Mouse (Mus musculus) intestine, postnatal 0 days (tissue): ENCODE data around the gene Fam78a. TPM values are rescaled to one million over a fixed set of nuclear protein-coding genes. Genes with fewer than 3 reads are reported as not detected.

Experiments used
- ATAC-seq: fragments of 200-750 bp; cut with Nextera tagmentation; 2 replicates; pipeline ENCODE4 v1.8.0; 2017; ENCODE audit warnings: mild to moderate bottlenecking, moderate TSS enrichment, moderate library complexity
- H3K27ac ChIP-seq: fragments of 300-500 bp; sonication (generic); 2 replicates; pipeline ENCODE4 v1.5.1; 2014; ENCODE audit warnings: mild to moderate bottlenecking, low read depth, low read length, moderate library complexity
- H3K27me3 ChIP-seq: fragments of 300-500 bp; sonication (generic); replicated peaks from 2 replicates; pipeline ENCODE4 v1.6.1; 2014; ENCODE audit warnings: low read length, mixed read lengths; ENCODE audit not compliant: control insufficient read depth, insufficient read depth
- H3K36me3 ChIP-seq: fragments of 300-500 bp; sonication (generic); 2 replicates; pipeline ENCODE4 v1.6.1; 2014; ENCODE audit warnings: mild to moderate bottlenecking, moderate library complexity; ENCODE audit not compliant: control insufficient read depth, insufficient read depth
- H3K4me1 ChIP-seq: fragments of 300-500 bp; sonication (generic); replicated peaks from 2 replicates; pipeline ENCODE4 v1.6.1; 2014; ENCODE audit warnings: antibody characterized with exemption, low read length, mixed read lengths; ENCODE audit not compliant: control insufficient read depth, insufficient read depth
- H3K4me2 ChIP-seq: fragments of 300-500 bp; sonication (generic); replicated peaks from 2 replicates; pipeline ENCODE4 v1.6.1; 2014; ENCODE audit warnings: low read depth, mild to moderate bottlenecking, moderate library complexity
- H3K4me3 ChIP-seq: fragments of 300-500 bp; sonication (generic); 2 replicates; pipeline ENCODE4 v1.5.1; 2014; ENCODE audit warnings: low read depth, low read length
- H3K9ac ChIP-seq: fragments of 300-500 bp; sonication (generic); 2 replicates; pipeline ENCODE4 v1.6.1; 2014; ENCODE audit warnings: mild to moderate bottlenecking, low read depth, low read length
- H3K9me3 ChIP-seq: fragments of 300-500 bp; sonication (generic); 2 replicates; pipeline ENCODE4 v1.6.1; 2016; ENCODE audit warnings: mixed run types; ENCODE audit not compliant: control insufficient read depth
- CTCF ChIP-seq: sonication (generic); IDR thresholded peaks from 2 replicates; pipeline ENCODE4 v1.5.1; 2016; ENCODE audit warnings: low read depth, mild to moderate bottlenecking, control low read depth, antibody characterized with exemption, moderate library complexity
- WGBS: fragments of 180-500 bp; shearing (Covaris S2); extraction: QIAGEN DNeasy Blood & Tissue Kit; methylation state at CpG from one replicate; pipeline ENCODE4 v1.1.7; 2014; 5-methylcytosine and 5-hydroxymethylcytosine counted together
- polyA plus RNA-seq: library from polyadenylated mRNA; unstranded; fragments of >200 nt; fragmentation: Nextera tagmentation; extraction: Ambion mirVana; gene quantifications from 2 replicates; pipeline ENCODE4 v1.2.1, GENCODE M21; 2015

Fam78a gene
- polyA plus RNA-seq, 1 experiment from 2014 or later = 6.2 TPM

- Histone ChIP-seq H3K9me3 (no peaks in the 10 kb centered on the region), H3K27ac (no peak overlapping the region), H3K4me3 (no peak overlapping the region), H3K9ac (no peak overlapping the region), H3K4me2 (no peak overlapping the region), H3K4me1 (no peaks in the 10 kb centered on the region), H3K27me3 (no peaks in the 10 kb centered on the region), H3K36me3 (no peaks in the 10 kb centered on the region)
- 77% methylated on average over 5 of the region's 5 CpGs for WGBS
- no peak for ATAC-seq
- no peak for TF ChIP-seq CTCF
Observed at GRCm38 (mm10) chr2:32065371-32065791, 19.3 kb downstream of the Fam78a start.

GRCm38 (mm10) chr2:32064913-32065312 lies 19.7 kb downstream of the Fam78a start:
- Histone ChIP-seq H3K4me2 (no peak overlapping the region), H3K9ac (no peak overlapping the region), H3K27me3 (no peaks in the 10 kb centered on the region), H3K36me3 (no peaks in the 10 kb centered on the region), H3K27ac (no peak overlapping the region), H3K4me3 (no peak overlapping the region), H3K4me1 (no peaks in the 10 kb centered on the region), H3K9me3 (no peaks in the 10 kb centered on the region)
- no peak for ATAC-seq
- WGBS = 61% methylated on average over 13 of the region's 13 CpGs
- TF ChIP-seq CTCF = no peak

- H3K9ac ChIP-seq = no peak overlapping the region
- H3K27ac ChIP-seq = no peak overlapping the region
- H3K27me3 ChIP-seq = no peaks in the 10 kb centered on the region
- ATAC-seq = no peak
- H3K4me1 ChIP-seq = no peaks in the 10 kb centered on the region
- H3K9me3 ChIP-seq = no peaks in the 10 kb centered on the region
- no peaks in the 10 kb centered on the region for H3K36me3 ChIP-seq
- no peak for TF ChIP-seq CTCF
- H3K4me2 ChIP-seq = no peak overlapping the region
- H3K4me3 ChIP-seq = no peak overlapping the region
- WGBS = 70% methylated on average over 7 of the region's 7 CpGs
Observed at GRCm38 (mm10) chr2:32063451-32064151, 21.1 kb downstream of the Fam78a start.

DNA sequence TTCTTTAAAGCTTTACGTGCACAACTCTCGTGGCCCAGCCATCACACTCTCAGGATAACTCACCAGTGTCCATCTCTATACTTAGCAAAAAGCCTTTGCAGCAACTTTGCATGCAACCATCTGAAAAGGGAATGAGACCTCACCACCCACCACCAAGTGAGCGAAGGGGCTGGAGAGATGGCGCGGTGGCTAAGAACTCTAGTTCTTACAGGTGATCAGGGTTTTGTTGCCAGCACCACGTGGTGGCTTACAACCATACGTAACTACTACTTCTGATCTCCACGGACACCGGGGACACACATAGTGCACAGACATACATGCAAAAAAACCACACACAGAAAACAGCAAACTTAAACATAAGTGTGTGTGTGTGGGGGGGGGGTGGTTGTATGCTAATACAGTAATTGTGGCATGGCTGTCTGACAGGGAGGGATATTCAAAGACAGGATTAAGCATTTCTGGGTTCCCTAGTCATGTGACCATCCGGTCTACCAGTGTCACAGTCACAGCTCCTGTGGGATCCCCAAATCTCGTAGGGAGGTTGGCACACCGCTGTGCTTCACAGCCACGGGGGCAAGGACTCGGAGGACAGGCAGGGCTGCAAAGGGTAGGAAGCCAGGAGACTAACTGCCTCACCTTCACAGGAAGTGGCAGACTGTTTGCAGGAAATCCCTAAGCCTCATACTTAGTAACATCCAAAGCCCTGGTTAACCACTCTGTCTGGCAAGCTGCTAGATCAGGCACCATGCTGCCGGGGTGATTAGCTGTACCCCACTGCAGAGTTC lies 21.8 kb downstream of the Fam78a start:
- H3K4me1 ChIP-seq = no peaks in the 10 kb centered on the region
- H3K9ac ChIP-seq = no peak overlapping the region
- H3K36me3 ChIP-seq = no peaks in the 10 kb centered on the region
- 85% methylated on average over 15 of the region's 15 CpGs for WGBS
- ATAC-seq = no peak
- no peak overlapping the region for H3K27ac ChIP-seq
- H3K4me2 ChIP-seq = no peak overlapping the region
- no peaks in the 10 kb centered on the region for H3K27me3 ChIP-seq
- no peak overlapping the region for H3K4me3 ChIP-seq
- no peak for TF ChIP-seq CTCF
- no peaks in the 10 kb centered on the region for H3K9me3 ChIP-seq

GRCm38 (mm10) chr2:32061722-32062505 lies 22.7 kb downstream of the Fam78a start:
- H3K27ac ChIP-seq = no peak overlapping the region
- H3K36me3 ChIP-seq = no peaks in the 10 kb centered on the region
- no peak overlapping the region for H3K4me2 ChIP-seq
- no peaks in the 10 kb centered on the region for H3K9me3 ChIP-seq
- H3K4me1 ChIP-seq = no peaks in the 10 kb centered on the region
- no peak overlapping the region for H3K4me3 ChIP-seq
- WGBS = 67% methylated on average over 12 of the region's 12 CpGs
- no peaks in the 10 kb centered on the region for H3K27me3 ChIP-seq
- no peak for ATAC-seq
- no peak for TF ChIP-seq CTCF
- no peak overlapping the region for H3K9ac ChIP-seq

DNA sequence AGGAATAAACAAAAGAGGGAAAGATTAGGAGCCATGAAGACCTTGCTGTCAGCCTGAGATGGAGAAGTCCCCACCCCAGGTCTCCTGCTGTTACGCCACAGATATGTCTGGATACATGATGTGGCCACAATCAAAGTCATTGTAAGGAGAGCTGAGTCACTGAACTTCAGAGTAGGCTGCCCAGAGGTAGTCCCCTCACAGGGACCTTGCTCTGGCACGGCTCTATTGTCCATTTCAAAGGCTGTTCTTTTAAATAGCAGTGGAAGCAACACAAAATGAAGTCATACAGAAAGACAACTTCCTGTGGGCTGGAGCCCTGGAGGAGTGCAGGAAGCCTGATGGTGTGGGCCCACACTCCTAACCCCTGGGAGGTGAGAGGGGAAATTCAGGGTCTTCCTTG lies 23.5 kb downstream of the Fam78a start:
- H3K9me3 ChIP-seq = no peaks in the 10 kb centered on the region
- no peak overlapping the region for H3K4me2 ChIP-seq
- WGBS = 68% methylated on average over 2 of the region's 2 CpGs
- no peaks in the 10 kb centered on the region for H3K27me3 ChIP-seq
- no peak for TF ChIP-seq CTCF
- H3K4me3 ChIP-seq = no peak overlapping the region
- no peak for ATAC-seq
- H3K9ac ChIP-seq = no peak overlapping the region
- H3K27ac ChIP-seq = no peak overlapping the region
- H3K36me3 ChIP-seq = no peaks in the 10 kb centered on the region
- no peaks in the 10 kb centered on the region for H3K4me1 ChIP-seq
